Mouse (Mus musculus) myocyte (in vitro differentiated cells): Measurements from ENCODE around the gene Slc33a1. TPM values are rescaled to one million over a fixed set of nuclear protein-coding genes. Genes with fewer than 3 reads are reported as not detected.

Experiments used
- H3K27me3 ChIP-seq: one replicate; pipeline ENCODE4 v1.6.1; 2011; ENCODE audit not compliant: control insufficient read depth, insufficient read depth, insufficient read length
- H3K36me3 ChIP-seq: one replicate; pipeline ENCODE4 v1.6.1; 2011; ENCODE audit not compliant: control insufficient read depth, insufficient read depth
- H3K4me2 ChIP-seq: one replicate; pipeline ENCODE4 v1.6.1; 2011; ENCODE audit warnings: low read depth, control low read depth
- H3K4me3 ChIP-seq: one replicate; pipeline ENCODE4 v1.5.1; 2011; ENCODE audit warnings: mild to moderate bottlenecking, control low read depth, moderate library complexity
- H3K79me2 ChIP-seq: one replicate; pipeline ENCODE4 v1.6.1; 2011; ENCODE audit not compliant: control insufficient read depth, insufficient read depth
- H3ac ChIP-seq: one replicate; pipeline ENCODE4 v1.6.1; 2011; ENCODE audit not compliant: control insufficient read depth, insufficient read length
- CEBPB ChIP-seq: IDR thresholded peaks from 2 replicates; pipeline ENCODE4 v1.6.1; 2011; ENCODE audit warnings: mild to moderate bottlenecking, moderate library complexity; ENCODE audit not compliant: poor library complexity, insufficient read depth, severe bottlenecking
- E2F4 ChIP-seq: IDR thresholded peaks from one replicate; pipeline ENCODE4 v1.6.1; 2011; ENCODE audit warnings: mild to moderate bottlenecking, control low read depth, moderate library complexity; ENCODE audit not compliant: insufficient read depth
- MAX ChIP-seq: IDR thresholded peaks from one replicate; pipeline ENCODE4 v1.6.1; 2011; ENCODE audit warnings: low read depth, mild to moderate bottlenecking, control low read depth
- MYOD1 ChIP-seq, 3 experiments: IDR thresholded peaks; one replicate each; pipeline ENCODE4 v1.6.1; 2011; ENCODE audit warnings: control low read depth in 2 of 3, low read depth in 2 of 3, mild to moderate bottlenecking in 2 of 3, moderate library complexity in 1 of 3; ENCODE audit not compliant: insufficient read length in 2 of 3, control insufficient read depth in 1 of 3
- MYOG ChIP-seq, 3 experiments: IDR thresholded peaks; one replicate each; pipeline ENCODE4 v1.6.1; 2011; ENCODE audit warnings: control low read depth in 2 of 3, low read depth in 2 of 3, mild to moderate bottlenecking in 2 of 3; ENCODE audit not compliant: insufficient read length in 2 of 3, control insufficient read depth in 1 of 3, insufficient read depth in 1 of 3
- POLR2A ChIP-seq: IDR thresholded peaks from one replicate; pipeline ENCODE4 v1.6.1; 2011; ENCODE audit warnings: low read depth, mild to moderate bottlenecking, control low read depth, moderate library complexity; ENCODE audit not compliant: insufficient read length
- POLR2AphosphoS2 ChIP-seq: IDR thresholded peaks from one replicate; pipeline ENCODE4 v1.6.1; 2011; ENCODE audit warnings: low read depth, control low read depth; ENCODE audit not compliant: insufficient read length
- REST ChIP-seq: IDR thresholded peaks from one replicate; pipeline ENCODE4 v1.6.1; 2011; ENCODE audit warnings: mild to moderate bottlenecking, control low read depth, moderate library complexity; ENCODE audit not compliant: insufficient read depth, insufficient read length
- SRF ChIP-seq: IDR thresholded peaks from one replicate; pipeline ENCODE4 v1.6.1; 2011; ENCODE audit warnings: low read depth; ENCODE audit not compliant: control insufficient read depth, insufficient read length
- TCF12 ChIP-seq: IDR thresholded peaks from one replicate; pipeline ENCODE4 v1.6.1; 2011; ENCODE audit warnings: mild to moderate bottlenecking, control low read depth; ENCODE audit not compliant: poor library complexity, insufficient read depth, severe bottlenecking
- TCF3 ChIP-seq: IDR thresholded peaks from one replicate; pipeline ENCODE4 v1.6.1; 2011; ENCODE audit warnings: low read depth, control low read depth; ENCODE audit not compliant: insufficient read length
- USF1 ChIP-seq: IDR thresholded peaks from one replicate; pipeline ENCODE4 v1.6.1; 2011; ENCODE audit warnings: low read depth, mild to moderate bottlenecking, control low read depth, moderate library complexity
- polyA plus RNA-seq: library from polyadenylated mRNA; unstranded; fragments of >200 nt; fragmentation: generic; extraction: Trizol; gene quantifications from one replicate; pipeline ENCODE4 v1.2.1, GENCODE M21; 2012; ENCODE audit warnings: missing spikeins

Slc33a1 gene
- 8.4 TPM for polyA plus RNA-seq

GRCm38 (mm10) chr3:63964100-63964921, at the start of gene Slc33a1:
Gene Slc33a1 (minus strand): TSS chr3:63964768.
- H3K27me3 ChIP-seq = no peaks in the 10 kb centered on the region
- no peaks in the 10 kb centered on the region for H3K36me3 ChIP-seq
- peak; percentile 98 for TF ChIP-seq USF1
- peak; percentile 87 for TF ChIP-seq POLR2AphosphoS2
- TF ChIP-seq TCF12 = no peak
- peak in 1 of 3 experiments; percentile 8 for TF ChIP-seq MYOG (IDR thresholded peaks at IDR 0.05; ENCODE audit: control insufficient read depth in 1 of 3, insufficient read depth in 1 of 3, insufficient read length in 2 of 3, low read depth in 2 of 3)
- TF ChIP-seq SRF = peak; percentile 60
- TF ChIP-seq E2F4 = no peak
- TF ChIP-seq POLR2A = peak; percentile 79
- peak; percentile 92 for TF ChIP-seq MAX
- TF ChIP-seq REST = no peak
- peak in 1 of 3 experiments; percentile 50 for TF ChIP-seq MYOD1 (IDR thresholded peaks at IDR 0.05; ENCODE audit: control insufficient read depth in 1 of 3, insufficient read length in 2 of 3, low read depth in 2 of 3)
- no peak for TF ChIP-seq TCF3
- TF ChIP-seq CEBPB = peak; percentile 65; the same call in 1 of the 2 replicates
- H3K4me2 ChIP-seq = peak within 1 kb of the TSS; percentile 90
- H3ac ChIP-seq = peak within 1 kb of the TSS; percentile 51
- H3K79me2 ChIP-seq = peaks cover 31% of the 10 kb centered on the region
- peak within 1 kb of the TSS; percentile 94 for H3K4me3 ChIP-seq

- Histone ChIP-seq H3K36me3 (peaks cover 73% of the 10 kb centered on the region), H3K27me3 (no peaks in the 10 kb centered on the region), H3K4me2 (no peak overlapping the region), H3K4me3 (no peak overlapping the region), H3K79me2 (peaks cover 3% of the 10 kb centered on the region), H3ac (no peak overlapping the region)
- TF ChIP-seq E2F4 (no peak), MYOD1 (IDR thresholded peaks at IDR 0.05; ENCODE audit: control insufficient read depth in 1 of 3, insufficient read length in 2 of 3, low read depth in 2 of 3) (no peak), USF1 (no peak), TCF3 (no peak)
Measured at GRCm38 (mm10) chr3:63988722-63989440, 24.3 kb upstream of the Slc33a1 start.

GRCm38 (mm10) chr3:63986656-63987055, 22.1 kb upstream of the Slc33a1 start:
- H3K27me3 ChIP-seq = no peaks in the 10 kb centered on the region
- H3K4me3 ChIP-seq = no peak overlapping the region
- no peak overlapping the region for H3ac ChIP-seq
- peaks cover 75% of the 10 kb centered on the region for H3K36me3 ChIP-seq
- TF ChIP-seq MYOG (IDR thresholded peaks at IDR 0.05; ENCODE audit: control insufficient read depth in 1 of 3, insufficient read depth in 1 of 3, insufficient read length in 2 of 3, low read depth in 2 of 3) = no peak
- TF ChIP-seq TCF3 = no peak
- TF ChIP-seq CEBPB = no peak
- TF ChIP-seq TCF12 = no peak
- no peak for TF ChIP-seq MYOD1 (IDR thresholded peaks at IDR 0.05; ENCODE audit: control insufficient read depth in 1 of 3, insufficient read length in 2 of 3, low read depth in 2 of 3)
- TF ChIP-seq SRF = no peak
- TF ChIP-seq E2F4 = no peak
- TF ChIP-seq REST = no peak
- TF ChIP-seq POLR2AphosphoS2 = no peak
- no peak for TF ChIP-seq USF1
- no peak for TF ChIP-seq POLR2A
- TF ChIP-seq MAX = no peak
- H3K4me2 ChIP-seq = no peak overlapping the region
- H3K79me2 ChIP-seq = peaks cover 7% of the 10 kb centered on the region

GRCm38 (mm10) chr3:63977895-63978294, 13.3 kb upstream of the Slc33a1 start:
- Histone ChIP-seq H3K4me2 (no peak overlapping the region), H3K4me3 (no peak overlapping the region), H3K79me2 (peaks cover 53% of the 10 kb centered on the region), H3ac (no peak overlapping the region), H3K27me3 (no peaks in the 10 kb centered on the region), H3K36me3 (peaks cover 21% of the 10 kb centered on the region)
- TF ChIP-seq REST (no peak), TCF3 (no peak), USF1 (no peak), MAX (no peak), CEBPB (no peak), E2F4 (no peak), TCF12 (no peak), SRF (no peak), POLR2A (no peak), MYOG (IDR thresholded peaks at IDR 0.05; ENCODE audit: control insufficient read depth in 1 of 3, insufficient read depth in 1 of 3, insufficient read length in 2 of 3, low read depth in 2 of 3) (no peak), MYOD1 (IDR thresholded peaks at IDR 0.05; ENCODE audit: control insufficient read depth in 1 of 3, insufficient read length in 2 of 3, low read depth in 2 of 3) (no peak), POLR2AphosphoS2 (no peak)
